Mouse (Mus musculus) testis, adult 2 months (tissue): Measurements from ENCODE around the gene Tdp1.

Experiments
- CTCF ChIP-seq: fragments of 200-500 bp; IDR thresholded peaks from 2 replicates; pipeline ENCODE4 v1.5.1; 2012; ENCODE audit warnings: low read depth, mild to moderate bottlenecking, inconsistent platforms, low read length, moderate library complexity; ENCODE audit not compliant: control insufficient read depth, insufficient read depth, insufficient replicate concordance
- POLR2A ChIP-seq: fragments of 200-500 bp; IDR thresholded peaks from 2 replicates; pipeline ENCODE4 v1.6.1; 2012; ENCODE audit warnings: low read depth, mild to moderate bottlenecking, inconsistent platforms, low read length, moderate library complexity; ENCODE audit not compliant: control insufficient read depth

GRCm38 (mm10) chr12:99935403-99935802 lies 51.1 kb downstream of the Tdp1 start:
- TF ChIP-seq POLR2A (no peak), CTCF (no peak)
